8 mouse cellular contexts compared by ENCODE assay signal in genomic region chr15:80704267-80704666, GRCm38 (mm10). TPM values are rescaled to one million over a fixed set of nuclear protein-coding genes. Genes with fewer than 3 reads are reported as not detected.
DNase-seq lines count a peak whose midpoint lies in the region; ATAC-seq and TF ChIP-seq lines count a peak whose summit lies in the region.

No protein-coding gene starts in this region.

- no peak for TF ChIP-seq EP300 in MEL (IDR thresholded peaks at IDR 0.05; ENCODE audit: low read depth in 1 of 2, low read length in 2 of 2)

- WGBS in forebrain, embryonic 16.5 days = 3% methylated on average over 7 of the region's 7 CpGs

- peak; percentile 99 for TF ChIP-seq RAD21 in MEL (IDR thresholded peaks at IDR 0.05; ENCODE audit: low read depth, low read length)

- peaks cover 0 to 6% of the 10 kb centered on the region in 2 experiments; a peak in 2 of 4 replicates for H3K36me3 ChIP-seq in MEL (ENCODE audit: control insufficient read depth in 1 of 2, insufficient read depth in 2 of 2, low read length in 2 of 2)
- no peaks in the 10 kb centered on the region for H3K36me3 ChIP-seq in forebrain, embryonic 16.5 days (ENCODE audit: control insufficient read depth, insufficient read depth)

- peaks cover 0 to 2% of the 10 kb centered on the region in 2 experiments; a peak in 1 of 4 replicates for H3K27me3 ChIP-seq in MEL (ENCODE audit: control insufficient read depth in 1 of 2, insufficient read depth in 2 of 2, low read length in 2 of 2)
- no peaks in the 10 kb centered on the region for H3K27me3 ChIP-seq in forebrain, embryonic 16.5 days (replicated peaks; ENCODE audit: control insufficient read depth, insufficient read depth, low read length)

- H3K27ac ChIP-seq in MEL (ENCODE audit: control insufficient read depth, low read depth, low read length) = no peak overlapping the region
- no peak overlapping the region for H3K27ac ChIP-seq in forebrain, embryonic 16.5 days (ENCODE audit: low read length)

- no peak overlapping the region for H3K9ac ChIP-seq in MEL (ENCODE audit: control insufficient read depth, low read depth, low read length, poor library complexity, severe bottlenecking)
- no peak overlapping the region for H3K9ac ChIP-seq in forebrain, embryonic 16.5 days (replicated peaks; ENCODE audit: low read depth, low read length)

- no peak overlapping the region for H3K4me2 ChIP-seq in forebrain, embryonic 16.5 days (ENCODE audit: low read length)

- peak; percentile 76 to 99 (median 96) for TF ChIP-seq CTCF in MEL (IDR thresholded peaks at IDR 0.05 in 2 of 3, conservative IDR thresholded peaks at IDR 0.05 in 1 of 3; ENCODE audit: control insufficient read depth in 1 of 3, insufficient read depth in 1 of 3, low read depth in 2 of 3, low read length in 3 of 3, poor library complexity in 1 of 3, severe bottlenecking in 1 of 3)

- ATAC-seq in forebrain, embryonic 16.5 days = peak; percentile 91

- peaks cover 0 to 7% of the 10 kb centered on the region in 2 experiments; a peak in 2 of 4 replicates for H3K4me1 ChIP-seq in MEL (ENCODE audit: control insufficient read depth in 1 of 2, insufficient read depth in 2 of 2, low read length in 2 of 2)
- peaks cover 21% of the 10 kb centered on the region for H3K4me1 ChIP-seq in forebrain, embryonic 16.5 days (replicated peaks; ENCODE audit: control insufficient read depth, insufficient read depth, low read length)

- intact Hi-C loops in heart, postnatal 36 days (cut with DNase I) = loop anchor here (1.0 to 5.0 kb wide), 3 partner anchors 438 to 607 kb away; no protein-coding TSS in a partner anchor

- H3K9me3 ChIP-seq in MEL (replicated peaks; ENCODE audit: insufficient read depth, low read length) = no peaks in the 10 kb centered on the region
- H3K9me3 ChIP-seq in forebrain, embryonic 16.5 days (ENCODE audit: control insufficient read depth, low read length) = no peaks in the 10 kb centered on the region

- no peak overlapping the region for H3K4me3 ChIP-seq in MEL (ENCODE audit: control insufficient read depth in 1 of 2, insufficient read depth in 1 of 2, low read depth in 2 of 2, low read length in 2 of 2)
- no peak overlapping the region for H3K4me3 ChIP-seq in forebrain, embryonic 16.5 days (replicated peaks; ENCODE audit: low read length)

- H3K79me2 ChIP-seq in MEL (ENCODE audit: control insufficient read depth, insufficient read depth, low read length, poor library complexity) = no peaks in the 10 kb centered on the region

- DNase-seq in MEL (ENCODE audit: low read depth, low spot score) = peak; percentile 84
- peak; percentile 80 for DNase-seq in cerebellum, adult 11 months
- DNase-seq in heart, postnatal 36 days = peak; percentile 76
- DNase-seq in layer of hippocampus, adult 8-10 months (ENCODE audit: low spot score in 2 of 2) = peak; percentile 75
- DNase-seq in lung, postnatal 10 days = peak; percentile 88
- DNase-seq in retina, embryonic 14.5 days (ENCODE audit: low spot score) = peak; percentile 89
- DNase-seq in thymus, postnatal 36 days = peak; percentile 86 to 87

- TF ChIP-seq POLR2A in MEL (IDR thresholded peaks at IDR 0.05; ENCODE audit: control insufficient read depth in 1 of 2, insufficient read depth in 1 of 2, low read depth in 1 of 2, low read length in 2 of 2, poor library complexity in 1 of 2) = no peak

TF ChIP-seq in MEL, 35 proteins besides CTCF, POLR2A, EP300 and RAD21:
- peak; percentile 88 for TF ChIP-seq ZC3H11A (IDR thresholded peaks at IDR 0.05; ENCODE audit: low read depth, low read length)
- TF ChIP-seq MXI1 (IDR thresholded peaks at IDR 0.05; ENCODE audit: low read depth, low read length) = no peak
- TF ChIP-seq ZMIZ1 (IDR thresholded peaks at IDR 0.05; ENCODE audit: low read depth, low read length) = no peak
- TF ChIP-seq ETS1 (IDR thresholded peaks at IDR 0.05; ENCODE audit: low read depth, low read length) = no peak
- no peak for TF ChIP-seq USF1 (IDR thresholded peaks at IDR 0.05; ENCODE audit: low read depth, low read length)
- TF ChIP-seq ZKSCAN1 (IDR thresholded peaks at IDR 0.05; ENCODE audit: low read depth, low read length) = no peak
- no peak for TF ChIP-seq E2F4 (IDR thresholded peaks at IDR 0.05; ENCODE audit: borderline replicate concordance, low read depth, low read length)
- no peak for TF ChIP-seq ELF1 (IDR thresholded peaks at IDR 0.05; ENCODE audit: low read depth, low read length)
- no peak for TF ChIP-seq NRF1 (IDR thresholded peaks at IDR 0.05; ENCODE audit: insufficient read depth, low read depth, low read length, poor library complexity, severe bottlenecking)
- TF ChIP-seq JUND (IDR thresholded peaks at IDR 0.05; ENCODE audit: low read depth, low read length) = no peak
- no peak for TF ChIP-seq POLR2AphosphoS5 (IDR thresholded peaks at IDR 0.05; ENCODE audit: borderline replicate concordance, low read depth, low read length)
- peak; percentile 93 for TF ChIP-seq SMC3 (IDR thresholded peaks at IDR 0.05; ENCODE audit: low read depth, low read length)
- TF ChIP-seq SIN3A (IDR thresholded peaks at IDR 0.05; ENCODE audit: low read length) = peak; percentile 74
- no peak for TF ChIP-seq BHLHE40 (IDR thresholded peaks at IDR 0.05; ENCODE audit: borderline replicate concordance, low read depth, low read length)
TF ChIP-seq in MEL: peak in this region for 3.

RNA-seq across cellular contexts. Expression of gene Tnrc6b, which starts 6.8 kb away (rescaled TPM):
- 8.0 and 8.2 TPM in 2 replicates for total RNA-seq in MEL (2012; rRNA removed)
- 10 to 100 TPM in 1 of 2 experiments, 1 to 10 TPM in 1; 7.8 to 13.9 TPM for polyA plus RNA-seq in MEL (2012; ENCODE audit: insufficient read depth in 1 of 2, insufficient read length in 2 of 2, low read depth in 1 of 2, low replicate concordance in 2 of 2, missing spikeins in 1 of 2)
- polyA plus RNA-seq in forebrain, embryonic 16.5 days (2015; fragmentation: Nextera tagmentation; extraction: Ambion mirVana) = 30.2 and 41.6 TPM in 2 replicates
- total RNA-seq in heart, postnatal 36 days (2021) = 10 to 100 TPM; 42.3 to 53.3 TPM
- 100 to 1,000 TPM in 3 of 4 experiments, 10 to 100 TPM in 1; 93.3 to 145 (median 128) TPM for total RNA-seq in layer of hippocampus, adult 8-10 months (2022)

RNA-seq across cellular contexts. Expression of gene Fam83f, which starts 32.6 kb away (rescaled TPM):
- not detected in 2 replicates for total RNA-seq in MEL (2012; rRNA removed)
- not detected for polyA plus RNA-seq in MEL (2012; ENCODE audit: insufficient read depth in 1 of 2, insufficient read length in 2 of 2, low read depth in 1 of 2, low replicate concordance in 2 of 2, missing spikeins in 1 of 2)
- polyA plus RNA-seq in forebrain, embryonic 16.5 days (2015; fragmentation: Nextera tagmentation; extraction: Ambion mirVana) = 0.12 TPM in 1 of 2 replicates, not detected in the other
- under 1 TPM in 1 of 2 experiments, not detected in 1; 0.17 TPM for total RNA-seq in heart, postnatal 36 days (2021)
- under 1 TPM; 0.16 to 0.32 (median 0.23) TPM for total RNA-seq in layer of hippocampus, adult 8-10 months (2022)
